8 mouse cellular contexts compared by ENCODE assay signal in genomic region chr5:124540905-124541601, GRCm38 (mm10). TPM values are rescaled to one million over a fixed set of nuclear protein-coding genes. Genes with fewer than 3 reads are reported as not detected.
DNase-seq lines count a peak whose midpoint lies in the region; ATAC-seq and TF ChIP-seq lines count a peak whose summit lies in the region.

No protein-coding gene starts in this region.

- peak overlapping the region; percentile 77 for H3K9ac ChIP-seq in hindbrain, embryonic 15.5 days
- peak overlapping the region; percentile 75 for H3K9ac ChIP-seq in midbrain, embryonic 16.5 days (ENCODE audit: low read depth, low read length)

- peaks cover 22% of the 10 kb centered on the region for H3K36me3 ChIP-seq in hindbrain, embryonic 15.5 days
- peaks cover 13% of the 10 kb centered on the region; the same call in 1 of the 2 replicates for H3K36me3 ChIP-seq in midbrain, embryonic 16.5 days (ENCODE audit: control insufficient read depth, insufficient read depth, low read length)

- no peak for TF ChIP-seq CTCF in gastrocnemius, adult 2 months (IDR thresholded peaks at IDR 0.05)

- peak; percentile 30 for DNase-seq in embryo, embryonic 10 days (ENCODE audit: low spot score)
- DNase-seq in embryo, embryonic 10.5 days (ENCODE audit: low spot score): no peak
- DNase-seq in cerebellum, adult 18-20 months: peak; percentile 42 to 54
- peak; percentile 85 for DNase-seq in gastrocnemius, adult 2 months
- DNase-seq in liver: peak; percentile 75
- peak; percentile 73 to 76 for DNase-seq in spleen, postnatal 10 days (ENCODE audit: low spot score in 2 of 2)

- peak overlapping the region; percentile 92 for H3K4me2 ChIP-seq in hindbrain, embryonic 15.5 days
- H3K4me2 ChIP-seq in midbrain, embryonic 16.5 days (ENCODE audit: low read length): peak overlapping the region; percentile 92

- intact Hi-C loops in gastrocnemius, adult 2 months (cut with DNase I): no loop called here

- WGBS in hindbrain, embryonic 15.5 days: under 1% methylated on average over 78 of the region's 89 CpGs
- whole genome bisulfite sequencing in midbrain, embryonic 16.5 days: under 1% methylated on average over 68 of the region's 89 CpGs

- H3K27me3 ChIP-seq in hindbrain, embryonic 15.5 days: no peaks in the 10 kb centered on the region
- no peaks in the 10 kb centered on the region for H3K27me3 ChIP-seq in midbrain, embryonic 16.5 days (ENCODE audit: control insufficient read depth, insufficient read depth, low read depth, low read length)

- peak; percentile 77 for ATAC-seq in hindbrain, embryonic 15.5 days (ENCODE audit: low FRiP score, low read depth)
- ATAC-seq in midbrain, embryonic 16.5 days: peak; percentile 61

- H3K9me3 ChIP-seq in hindbrain, embryonic 15.5 days: no peaks in the 10 kb centered on the region
- no peaks in the 10 kb centered on the region for H3K9me3 ChIP-seq in midbrain, embryonic 16.5 days (replicated peaks; ENCODE audit: control insufficient read depth, low read length, poor library complexity, severe bottlenecking)

- H3K4me1 ChIP-seq in hindbrain, embryonic 15.5 days (replicated peaks): peaks cover 16% of the 10 kb centered on the region
- H3K4me1 ChIP-seq in midbrain, embryonic 16.5 days (ENCODE audit: control insufficient read depth, insufficient read depth, low read length): peaks cover 18% of the 10 kb centered on the region

- H3K4me3 ChIP-seq in gastrocnemius, adult 2 months: peak overlapping the region; percentile 95
- peak overlapping the region; percentile 97 for H3K4me3 ChIP-seq in hindbrain, embryonic 15.5 days
- peak overlapping the region; percentile 97 for H3K4me3 ChIP-seq in midbrain, embryonic 16.5 days (ENCODE audit: low read depth, low read length)

- H3K27ac ChIP-seq in gastrocnemius, adult 2 months: peak overlapping the region; percentile 93
- H3K27ac ChIP-seq in hindbrain, embryonic 15.5 days (replicated peaks): peak overlapping the region; percentile 78
- peak overlapping the region; percentile 72 for H3K27ac ChIP-seq in midbrain, embryonic 16.5 days (ENCODE audit: low read length)

RNA-seq across cellular contexts. Expression of gene Tmed2, which starts 0.6 kb away (rescaled TPM):
- 100 to 1,000 TPM; 144 to 170 TPM for total RNA-seq in gastrocnemius, adult 2 months (2021)
- 335 and 341 TPM in 2 replicates for polyA plus RNA-seq in hindbrain, embryonic 15.5 days (2015; fragmentation: Nextera tagmentation; extraction: Ambion mirVana)
- 340 and 348 TPM in 2 replicates for polyA plus RNA-seq in midbrain, embryonic 16.5 days (2015; fragmentation: Nextera tagmentation; extraction: Ambion mirVana)

RNA-seq across cellular contexts. Expression of gene Rilpl1, which starts 9.9 kb away (rescaled TPM):
- 100 to 1,000 TPM; 243 to 286 TPM for total RNA-seq in gastrocnemius, adult 2 months (2021)
- polyA plus RNA-seq in hindbrain, embryonic 15.5 days (2015; fragmentation: Nextera tagmentation; extraction: Ambion mirVana): 14.7 and 15.6 TPM in 2 replicates
- 10.6 and 11.7 TPM in 2 replicates for polyA plus RNA-seq in midbrain, embryonic 16.5 days (2015; fragmentation: Nextera tagmentation; extraction: Ambion mirVana)

RNA-seq across cellular contexts. Expression of gene Ddx55, which starts 11.6 kb away (rescaled TPM):
- 1 to 10 TPM; 4.5 to 4.8 TPM for total RNA-seq in gastrocnemius, adult 2 months (2021)
- polyA plus RNA-seq in hindbrain, embryonic 15.5 days (2015; fragmentation: Nextera tagmentation; extraction: Ambion mirVana): 24.8 and 25.1 TPM in 2 replicates
- 25.7 and 27.8 TPM in 2 replicates for polyA plus RNA-seq in midbrain, embryonic 16.5 days (2015; fragmentation: Nextera tagmentation; extraction: Ambion mirVana)

RNA-seq across cellular contexts. Expression of gene Eif2b1, which starts 37.9 kb away (rescaled TPM):
- 10 to 100 TPM; 36.7 to 38.5 TPM for total RNA-seq in gastrocnemius, adult 2 months (2021)
- 60.0 and 63.0 TPM in 2 replicates for polyA plus RNA-seq in hindbrain, embryonic 15.5 days (2015; fragmentation: Nextera tagmentation; extraction: Ambion mirVana)
- polyA plus RNA-seq in midbrain, embryonic 16.5 days (2015; fragmentation: Nextera tagmentation; extraction: Ambion mirVana): 62.1 and 63.6 TPM in 2 replicates

RNA-seq across cellular contexts. Expression of gene Gtf2h3, which starts 37.9 kb away (rescaled TPM):
- total RNA-seq in gastrocnemius, adult 2 months (2021): 10 to 100 TPM; 15.4 to 16.3 TPM
- 43.8 and 45.3 TPM in 2 replicates for polyA plus RNA-seq in hindbrain, embryonic 15.5 days (2015; fragmentation: Nextera tagmentation; extraction: Ambion mirVana)
- polyA plus RNA-seq in midbrain, embryonic 16.5 days (2015; fragmentation: Nextera tagmentation; extraction: Ambion mirVana): 46.6 and 48.6 TPM in 2 replicates
